Mouse (Mus musculus) heart, adult 2 months (tissue): ENCODE measurements around the gene Gm10840.

Experiments used
- CTCF ChIP-seq: fragments of 200-600 bp; IDR thresholded peaks from 2 replicates; pipeline ENCODE4 v1.8.1; 2022; ENCODE audit warnings: antibody characterized with exemption, mild to moderate bottlenecking, moderate library complexity
- EP300 ChIP-seq: fragments of 200-500 bp; IDR thresholded peaks from 2 replicates; pipeline ENCODE4 v1.6.1; 2011; ENCODE audit warnings: low read depth, low read length, control low read depth; ENCODE audit not compliant: insufficient read depth

GRCm38 (mm10) chr11:106124784-106125183 is 35.9 kb upstream of the Gm10840 start:
- no peak for TF ChIP-seq CTCF
- TF ChIP-seq EP300: no peak
